Mouse (Mus musculus) spleen, adult 2 months (tissue): ENCODE results near the gene Abcc3.

Experiments
- CTCF ChIP-seq: fragments of 200-500 bp; IDR thresholded peaks from 2 replicates; pipeline ENCODE4 v1.5.1; 2011; ENCODE audit warnings: mild to moderate bottlenecking, inconsistent platforms; ENCODE audit not compliant: insufficient read depth, insufficient read length, insufficient replicate concordance; ENCODE audit errors: extremely low read depth
- POLR2A ChIP-seq: fragments of 200-500 bp; IDR thresholded peaks from 2 replicates; pipeline ENCODE4 v1.6.1; 2011; ENCODE audit warnings: low read depth, low read length, inconsistent platforms

DNA sequence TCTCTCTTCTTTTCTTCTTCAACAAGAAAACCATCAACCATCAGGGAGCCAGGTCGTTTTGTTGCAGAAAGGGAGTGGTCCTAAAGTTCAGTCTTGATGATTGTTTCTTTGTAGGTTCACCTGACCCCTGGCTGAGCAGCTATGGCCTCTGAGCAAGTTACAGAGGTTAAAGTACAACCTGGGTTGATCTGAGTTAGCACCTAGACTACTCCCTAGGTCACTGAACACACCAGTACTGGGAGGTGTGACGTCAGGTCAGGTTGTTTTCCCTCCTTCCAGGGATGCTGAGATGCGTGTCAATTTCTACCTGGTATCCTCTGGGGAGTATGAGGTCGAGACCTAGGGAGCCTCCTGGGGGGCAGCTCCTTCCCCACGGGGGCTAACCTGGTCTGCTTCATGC, 32.4 kb upstream of the Abcc3 start:
- TF ChIP-seq POLR2A (no peak), CTCF (no peak)
